Comparison of ENCODE assay signal across 8 mouse cellular contexts in genomic region chr11:80287150-80287549, GRCm38 (mm10). TPM values are rescaled to one million over a fixed set of nuclear protein-coding genes. Genes with fewer than 3 reads are reported as not detected.
A peak's percentile ranks its signal among the peaks of the same experiment; 100 is the strongest.
DNase-seq lines count a peak whose midpoint lies in the region; ATAC-seq and TF ChIP-seq lines count a peak whose summit lies in the region.

No protein-coding gene starts in this region.

- no peaks in the 10 kb centered on the region for H3K9me3 ChIP-seq in G1E (replicated peaks)

- no peak overlapping the region for H3K4me3 ChIP-seq in G1E (ENCODE audit: low read depth, low read length)

- ATAC-seq in G1E (ENCODE audit: extremely low read depth, insufficient number of reproducible peaks, low FRiP score, poor library complexity, severe bottlenecking): no peak; the same call in 1 of the 2 replicates

- H3K36me3 ChIP-seq in G1E (replicated peaks): no peaks in the 10 kb centered on the region

- no peaks in the 10 kb centered on the region for H3K4me1 ChIP-seq in G1E (ENCODE audit: insufficient read depth, low read depth, low read length)

- DNase-seq in gastrocnemius, adult 18-20 months (ENCODE audit: low spot score): peak; percentile 73
- DNase-seq in gastrocnemius, postnatal 25 days: no peak
- DNase-seq in G1E (ENCODE audit: low spot score): peak; percentile 53
- peak; percentile 56 for DNase-seq in cerebellum, adult 11-12 months
- peak; percentile 67 for DNase-seq in gastrocnemius, postnatal 10 days
- DNase-seq in layer of hippocampus, postnatal 36 days: peak; percentile 52 to 64
- DNase-seq in mesoderm, embryonic 11.5 days (ENCODE audit: low read depth, low spot score): peak; percentile 83
- DNase-seq in spleen, postnatal 14 days (ENCODE audit: low spot score in 2 of 2): peak; percentile 31 to 45

- peaks cover 8% of the 10 kb centered on the region; the same call in 1 of the 2 replicates for H3K27me3 ChIP-seq in G1E (ENCODE audit: insufficient read depth, low read length)

- TF ChIP-seq CTCF in G1E (IDR thresholded peaks at IDR 0.05; ENCODE audit: low read depth, low read length): peak; percentile 88

RNA-seq across cellular contexts. Expression of gene Rhbdl3, which starts 13.6 kb away (rescaled TPM):
- 1 to 10 TPM; 4.2 to 5.1 TPM for total RNA-seq in gastrocnemius, adult 18-20 months (2021)
- 1 to 10 TPM; 6.9 to 7.1 TPM for total RNA-seq in gastrocnemius, postnatal 25 days (2021)
- total RNA-seq in G1E (2014; fragmentation: Nextera tagmentation) (not detected in 2 replicates), G1E (2017) (0.06 and 0.44 TPM in 2 replicates)
- 0.02 TPM in 1 of 2 replicates, not detected in the other for polyA plus RNA-seq in G1E (2012)
- total RNA-seq in gastrocnemius, postnatal 10 days (2021): 10 to 100 TPM; 11.3 to 14.0 TPM
- 10 to 100 TPM; 25.0 to 29.2 TPM for total RNA-seq in layer of hippocampus, postnatal 36 days (2021)
